Mouse (Mus musculus) stomach, postnatal 0 days (tissue): ENCODE results near the gene Babam2.

Experiments used
- CTCF ChIP-seq: IDR thresholded peaks from 2 replicates; pipeline ENCODE4 v1.5.1; 2016; ENCODE audit warnings: antibody characterized with exemption, low read depth, mild to moderate bottlenecking, moderate library complexity
- EP300 ChIP-seq: optimal IDR thresholded peaks from 2 replicates; pipeline ENCODE3; 2016; ENCODE audit warnings: antibody characterized with exemption

DNA sequence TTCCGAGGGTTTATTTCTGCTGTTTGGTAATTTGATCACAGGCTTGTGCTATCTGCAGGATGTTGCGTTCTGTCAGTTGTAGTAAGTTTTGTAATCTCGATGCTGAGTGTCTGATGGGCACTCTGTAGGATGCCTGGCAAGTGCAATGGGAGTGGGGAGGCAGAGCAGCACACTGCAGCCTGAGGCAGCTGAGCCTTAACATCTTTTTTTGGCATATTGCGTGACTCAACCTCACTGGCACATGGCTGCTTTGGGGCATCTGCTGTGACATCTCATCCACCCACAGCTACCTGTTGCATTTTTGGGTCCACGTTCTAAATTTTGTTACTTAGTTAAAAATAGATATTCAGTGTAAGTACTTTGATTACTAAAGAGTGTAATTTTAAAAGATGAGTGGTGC lies 7.5 kb downstream of the Babam2 start:
- TF ChIP-seq CTCF: no peak
- no peak for TF ChIP-seq EP300
